Mouse (Mus musculus) adrenal gland, postnatal 36 days (tissue): Measurements from ENCODE around the gene Otos. TPM values are rescaled to one million over a fixed set of nuclear protein-coding genes. Genes with fewer than 3 reads are reported as not detected.

Experiments
- DNase-seq, 2 experiments: peaks; one replicate each; pipeline ENCODE4 v3.0.0; 2021; ENCODE audit warnings: mixed read lengths in 1 of 2
- total RNA-seq, 2 experiments: library from RNA; stranded (reverse); gene quantifications; 2 replicates each; pipeline ENCODE4 v1.2.3; 2021

Gene Otos
- total RNA-seq, 2 experiments from 2014 or later = not detected

- DNase-seq = no peak
These were observed 40.9 kb downstream of the Otos start for GRCm38 (mm10) chr1:92607711-92608110.

GRCm38 (mm10) chr1:92605482-92605881 is 43.2 kb downstream of the Otos start, which contains the start of gene Olfr1410:
TSS of gene Olfr1410 (plus strand) at chr1:92605782.
- DNase-seq = no peak

- DNase-seq = no peak
These were observed 52.6 kb downstream of the Otos start for GRCm38 (mm10) chr1:92596019-92596418.

Other genes with a start within 250 kb of the Otos start
- gene Ndufa10, start 175.0 kb downstream of the Otos start, total RNA-seq = 100 to 1,000 TPM; 385 to 397 TPM
- not detected for gene Olfr1416, start 163.7 kb downstream of the Otos start, total RNA-seq
- gene Olfr1415, start 152.7 kb downstream of the Otos start, total RNA-seq = not detected
- under 1 TPM in 1 of 2 experiments, not detected in 1; 0.10 TPM for gene Olfr1414, start 130.2 kb downstream of the Otos start, total RNA-seq
- not detected for gene Olfr1413, start 77.5 kb downstream of the Otos start, total RNA-seq
- not detected for gene Olfr1412, start 63.1 kb downstream of the Otos start, total RNA-seq
- not detected for gene Olfr1411, start 54.4 kb downstream of the Otos start, total RNA-seq
- gene Olfr1410, start 43.1 kb downstream of the Otos start, total RNA-seq = not detected
- gene Olfr12, start 31.1 kb downstream of the Otos start, total RNA-seq = not detected
- gene Cops9, start 6.9 kb downstream of the Otos start, total RNA-seq = 100 to 1,000 TPM; 332 to 335 TPM
- gene Gpc1, start 182.8 kb upstream of the Otos start, total RNA-seq = 10 to 100 TPM; 61.7 to 73.1 TPM